Mouse (Mus musculus): ENCODE measurements at regions not wholly inside any gene's neighbourhood (a gene's known extent, or its start where the extent isn't known, plus 50 kb on each side); places are given as distances from the start of the nearest gene placed in this dataset.

- TF ChIP-seq POLR2A (IDR thresholded peaks at IDR 0.05; ENCODE audit: insufficient read depth, low read depth, low read length) (no peak), CTCF (IDR thresholded peaks at IDR 0.05) (no peak)
Measured at GRCm38 (mm10) chr12:110112051-110112722, 166.7 kb upstream of the Dio3 start.
